Mouse (Mus musculus) mesoderm, embryonic 11.5 days (tissue): ENCODE measurements around the gene Nlgn3.

Experiments used
- DNase-seq: peaks from one replicate; pipeline ENCODE4 v3.0.0-alpha.2; 2012; ENCODE audit warnings: low read depth, low spot score

Gene Nlgn3

GRCm38 (mm10) chrX:101299055-101299454 is at the start of gene Nlgn3:
TSS of gene Nlgn3 (plus strand) at chrX:101299168.
- peak; percentile 36 for DNase-seq

DNA sequence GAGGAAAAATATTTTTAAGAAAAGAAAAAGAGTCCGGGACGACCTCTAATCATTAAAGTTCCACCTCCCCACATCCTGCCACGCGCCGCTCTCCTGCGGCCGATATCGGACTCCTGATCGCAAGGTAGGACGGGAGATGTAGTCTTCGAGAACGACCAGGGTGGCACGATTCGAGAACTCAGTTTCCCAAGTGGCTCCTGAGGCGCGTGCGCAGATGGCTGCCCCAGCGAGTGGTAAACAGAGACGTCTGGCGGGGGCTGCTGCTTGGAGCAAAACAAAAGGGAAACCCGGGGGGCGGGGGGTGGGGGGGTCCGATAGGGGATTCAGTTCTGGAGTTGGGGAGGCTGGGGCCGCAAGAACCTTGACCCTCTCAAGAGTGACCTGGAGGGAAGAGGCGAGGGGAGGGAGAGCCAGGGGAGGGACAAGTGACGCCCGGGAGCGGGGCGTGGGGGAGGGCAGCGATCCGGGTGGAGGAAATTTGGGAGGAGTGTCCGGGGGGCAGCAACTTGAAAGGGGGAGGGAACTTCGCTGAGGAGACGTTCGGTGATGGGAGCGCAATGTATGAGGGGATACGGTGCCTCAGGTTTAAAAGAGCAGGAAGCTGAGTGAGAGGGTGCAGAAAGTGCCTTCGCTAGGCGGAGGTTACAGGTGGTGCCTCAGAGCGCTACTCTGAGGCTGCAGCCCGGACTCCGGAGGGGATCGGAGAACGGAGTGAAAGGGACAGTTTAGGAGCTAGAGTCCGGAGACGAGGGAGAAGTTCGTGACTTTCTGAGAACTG is 44.8 kb upstream of the Nlgn3 start, which contains the start of gene Foxo4:
Foxo4 (plus strand) TSS at position 577 of the 778 bp plus-strand sequence.
- DNase-seq, result peak; percentile 87

DNA sequence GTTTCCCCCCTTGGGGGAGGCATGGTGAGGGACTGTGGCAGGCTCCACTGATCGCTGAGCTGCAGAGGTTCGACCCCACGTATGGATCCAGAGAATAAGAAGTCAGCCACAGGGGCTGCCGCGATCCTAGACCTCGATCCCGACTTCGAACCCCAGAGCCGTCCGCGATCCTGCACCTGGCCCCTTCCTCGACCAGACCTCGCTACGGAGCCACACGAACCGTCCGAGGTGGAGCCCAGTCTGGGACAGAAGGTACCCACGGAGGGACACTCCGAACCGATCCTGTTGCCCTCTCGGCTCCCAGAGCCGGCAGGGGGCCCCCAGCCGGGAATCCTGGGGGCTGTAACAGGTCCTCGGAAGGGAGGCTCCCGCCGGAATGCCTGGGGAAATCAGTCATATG is 44.2 kb upstream of the Nlgn3 start:
- no peak for DNase-seq

DNA sequence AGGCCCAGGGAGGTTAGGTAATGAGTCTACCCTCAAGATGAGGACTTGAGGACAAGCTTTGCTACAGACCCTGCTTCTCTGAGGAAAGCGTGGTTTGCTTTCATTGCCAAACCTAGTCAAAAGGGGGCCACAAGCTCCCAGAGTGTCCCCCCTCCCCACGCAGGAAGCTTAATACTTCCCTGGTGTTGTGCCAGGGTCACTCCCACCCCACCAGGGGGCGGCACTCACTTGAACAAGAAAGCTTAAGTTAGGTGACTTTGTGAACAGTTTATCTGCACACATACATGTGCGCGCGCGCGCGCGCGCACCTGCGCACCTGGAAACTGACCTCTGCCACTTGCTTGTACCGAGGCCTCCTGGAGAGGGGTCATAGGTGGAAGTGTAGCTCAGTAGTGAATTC is 42.4 kb upstream of the Nlgn3 start:
- DNase-seq, result no peak

DNA sequence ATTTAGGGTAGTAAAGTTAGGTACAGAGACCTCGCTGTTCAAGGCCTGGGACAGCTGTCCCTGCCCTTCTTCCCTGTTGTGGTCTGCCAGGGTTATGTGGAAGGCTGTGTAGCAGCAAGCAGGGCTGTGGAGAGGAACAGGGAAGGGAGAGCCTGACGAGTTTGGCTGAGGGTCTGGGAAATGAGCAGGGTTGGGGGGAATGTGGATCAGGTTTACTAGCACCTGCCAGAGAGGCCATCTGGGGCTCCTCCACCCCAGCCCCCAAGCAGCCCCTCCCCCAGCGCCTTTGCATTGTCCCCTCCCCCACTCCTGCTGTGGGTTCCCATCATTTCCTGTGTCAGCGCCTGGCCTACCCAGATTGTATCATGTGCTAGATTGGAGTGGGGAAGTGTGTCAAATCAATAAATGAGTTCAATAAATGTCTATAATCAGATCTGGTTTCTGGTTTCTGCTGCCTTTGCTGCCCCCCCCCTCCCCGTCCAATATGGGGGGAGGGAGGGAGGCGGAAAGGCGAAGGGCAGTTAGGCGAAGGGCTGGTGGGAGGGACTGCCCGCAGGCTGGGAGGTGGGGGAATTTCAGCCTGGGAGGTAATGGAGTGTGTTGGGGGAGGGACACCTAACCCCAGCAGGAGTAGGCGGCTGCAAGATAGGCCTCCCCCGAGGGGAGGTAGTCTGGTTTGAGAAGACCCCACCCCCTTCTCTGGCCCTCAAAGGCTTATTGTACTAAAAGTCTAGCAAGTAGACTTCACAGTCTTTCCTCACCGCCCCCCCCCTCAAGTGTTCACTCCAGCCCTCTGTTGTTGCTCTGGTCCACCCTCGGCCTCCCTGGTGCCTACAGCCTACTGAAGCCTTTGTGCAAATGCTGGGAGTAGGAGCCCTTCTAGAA is 38.3 kb upstream of the Nlgn3 start:
- DNase-seq, result peak; percentile 78

GRCm38 (mm10) chrX:101263892-101264291 is 35.1 kb upstream of the Nlgn3 start, which contains the start of gene Gm614:
TSS of gene Gm614 (minus strand) at chrX:101263992.
- DNase-seq, result no peak

DNA sequence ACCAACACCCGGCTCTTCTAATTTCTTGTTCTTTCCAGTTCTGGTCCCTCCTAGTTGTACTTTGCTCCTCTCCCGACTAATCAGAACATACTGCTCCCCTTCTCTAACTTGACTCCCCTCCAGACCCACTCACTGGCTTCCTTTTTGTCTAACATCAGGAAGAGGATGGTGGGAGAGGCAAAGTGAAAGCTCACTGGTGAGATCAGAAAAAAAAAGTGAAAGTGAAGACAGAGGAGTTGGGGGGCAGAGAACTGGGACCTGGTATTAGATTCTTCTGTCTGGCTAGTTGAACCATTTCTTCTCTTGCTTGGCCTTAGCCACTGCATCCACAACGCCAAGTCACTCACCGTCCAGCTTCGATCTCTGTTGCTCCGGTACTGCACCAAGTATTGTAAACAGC is 32.3 kb upstream of the Nlgn3 start:
- no peak for DNase-seq

DNA sequence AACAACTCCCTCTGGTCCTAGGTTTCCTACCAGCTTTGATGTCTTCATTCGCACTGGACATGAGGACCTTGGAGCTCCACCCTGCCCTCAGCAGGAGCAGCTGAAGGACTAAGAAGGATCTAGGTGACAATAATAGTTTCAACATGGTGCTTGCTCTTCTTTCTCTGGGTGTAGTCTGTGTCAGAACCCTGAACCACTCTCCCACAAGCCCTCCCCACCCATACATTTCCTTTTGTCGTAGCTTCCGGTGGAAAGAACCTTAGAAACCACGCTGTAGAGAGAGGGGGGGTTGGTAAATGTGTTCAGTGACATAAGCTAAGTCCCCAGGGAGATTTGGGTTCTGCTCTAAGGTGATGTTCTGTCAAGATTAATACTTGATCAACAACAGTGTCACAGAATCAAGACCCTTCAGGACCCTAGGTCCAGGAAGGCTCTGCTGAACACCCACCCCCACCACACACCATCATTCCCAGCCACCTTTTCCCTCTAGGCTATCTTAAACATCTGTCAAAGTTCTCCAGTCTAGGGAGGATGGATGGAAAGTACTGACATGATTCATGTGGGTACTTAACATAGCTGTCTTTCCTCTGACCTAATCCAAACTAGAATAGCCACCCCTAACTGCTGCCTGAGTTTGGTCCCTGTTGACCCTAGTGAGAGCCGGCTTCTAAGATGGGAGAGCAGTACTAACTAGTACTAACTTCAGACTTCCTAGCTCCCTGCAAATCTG is 30.8 kb upstream of the Nlgn3 start, which contains the start of gene Il2rg:
Il2rg (minus strand) TSS at position 231 of the 730 bp plus-strand sequence.
- DNase-seq, result no peak

- DNase-seq, result no peak
Measured at GRCm38 (mm10) chrX:101268755-101269124, 30.2 kb upstream of the Nlgn3 start, which contains the start of gene Gm20489. TSS of gene Gm20489 (minus strand) at chrX:101269023.

DNA sequence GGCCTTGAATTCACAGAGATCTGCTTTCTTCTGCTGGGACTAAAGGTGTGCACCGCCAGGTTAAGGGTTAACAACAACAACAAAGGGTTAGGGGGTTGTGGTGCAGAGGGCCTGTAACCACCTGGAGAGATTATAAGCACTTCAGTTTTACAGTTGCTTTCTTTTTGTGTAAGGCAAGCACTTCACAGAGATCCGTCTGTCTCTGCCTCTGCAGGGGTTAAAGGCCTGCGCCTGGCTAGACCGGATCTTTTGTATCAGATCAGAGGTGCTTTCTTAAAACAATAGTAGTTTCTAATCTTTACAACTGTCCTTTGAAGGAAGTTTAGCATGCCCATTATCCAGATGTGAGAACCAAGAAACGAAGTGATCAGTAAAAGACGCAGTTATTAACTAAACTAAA is 25.6 kb upstream of the Nlgn3 start:
- no peak for DNase-seq

DNA sequence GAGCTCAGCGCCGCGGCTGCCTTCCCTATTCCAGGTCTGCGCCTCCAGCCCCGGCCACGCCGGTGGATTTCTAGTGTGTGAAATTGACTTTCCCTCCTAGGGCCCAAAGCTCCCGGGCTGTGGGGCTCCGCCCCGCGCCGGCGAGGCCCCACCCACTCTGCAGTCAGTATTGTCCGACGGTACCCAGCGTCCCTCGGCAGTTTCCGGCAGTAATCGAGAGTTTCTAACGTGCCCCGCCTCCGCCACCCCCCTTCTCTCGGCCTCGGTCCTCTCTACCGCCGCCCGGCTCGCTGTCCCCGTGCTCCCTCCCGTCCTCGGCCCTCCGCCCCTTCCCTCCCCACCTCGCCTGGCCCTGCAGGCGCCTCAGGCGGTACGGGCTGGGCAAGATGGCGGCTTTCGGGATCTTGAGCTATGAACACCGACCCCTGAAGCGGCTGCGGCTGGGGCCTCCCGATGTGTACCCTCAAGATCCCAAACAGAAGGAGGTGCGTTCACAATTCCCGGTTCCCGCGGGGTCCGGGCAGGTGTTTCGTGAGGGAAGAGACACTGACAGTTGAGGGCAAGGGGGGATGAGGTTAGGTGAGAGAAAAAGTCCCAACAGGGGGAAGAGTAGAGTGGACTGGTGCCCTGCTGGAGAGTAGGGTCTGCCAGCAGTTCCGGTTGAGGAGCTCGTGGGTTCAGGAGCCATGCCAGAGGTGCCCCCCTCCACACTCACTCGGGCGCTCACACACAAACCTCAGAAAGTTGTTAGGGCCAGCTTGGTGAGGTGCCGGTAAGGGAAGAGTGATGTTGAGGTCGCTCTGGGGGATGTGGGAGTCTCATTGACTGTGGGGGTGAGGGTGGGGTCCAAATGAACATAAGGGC is 24.9 kb upstream of the Nlgn3 start, which contains the start of gene Med12:
Med12 (plus strand) TSS at position 156 of the 864 bp plus-strand sequence.
- peak; percentile 91 for DNase-seq

GRCm38 (mm10) chrX:101282813-101283212 is 16.2 kb upstream of the Nlgn3 start:
- DNase-seq, result no peak

GRCm38 (mm10) chrX:101285534-101285933 is 13.4 kb upstream of the Nlgn3 start:
- peak; percentile 53 for DNase-seq

DNA sequence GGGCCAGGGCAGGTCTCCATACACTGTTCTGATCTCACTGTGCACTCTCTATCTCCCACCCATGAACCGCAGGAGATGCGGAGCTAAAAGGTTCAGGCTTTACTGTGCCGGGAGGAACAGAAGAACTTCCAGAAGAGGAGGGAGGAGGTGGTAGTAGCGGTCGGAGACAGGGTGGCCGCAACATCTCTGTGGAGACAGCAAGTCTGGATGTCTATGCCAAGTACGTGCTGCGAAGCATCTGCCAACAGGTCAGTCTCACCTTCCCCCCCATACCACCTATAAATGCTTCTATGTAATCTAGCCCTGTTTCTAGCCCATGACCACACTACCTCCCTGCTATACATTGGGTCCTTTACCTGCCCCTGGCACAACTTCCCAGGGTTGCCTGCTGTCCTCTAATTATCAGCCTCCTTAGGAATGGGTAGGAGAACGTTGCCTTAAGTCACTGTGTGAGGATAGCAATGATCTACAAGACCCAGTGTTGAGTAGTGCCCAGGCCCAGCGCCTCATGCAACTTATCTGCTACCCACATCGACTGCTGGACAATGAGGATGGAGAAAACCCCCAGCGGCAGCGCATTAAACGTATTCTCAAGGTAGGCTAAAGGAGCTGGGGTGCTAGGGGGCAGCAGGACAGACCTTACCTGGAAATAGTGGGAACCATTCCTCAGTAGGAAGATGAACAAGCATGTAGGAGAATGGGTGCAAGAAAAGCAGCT is 12.9 kb upstream of the Nlgn3 start:
- DNase-seq, result no peak

- DNase-seq, result no peak
Measured at GRCm38 (mm10) chrX:101287543-101287942, 11.4 kb upstream of the Nlgn3 start.

DNA sequence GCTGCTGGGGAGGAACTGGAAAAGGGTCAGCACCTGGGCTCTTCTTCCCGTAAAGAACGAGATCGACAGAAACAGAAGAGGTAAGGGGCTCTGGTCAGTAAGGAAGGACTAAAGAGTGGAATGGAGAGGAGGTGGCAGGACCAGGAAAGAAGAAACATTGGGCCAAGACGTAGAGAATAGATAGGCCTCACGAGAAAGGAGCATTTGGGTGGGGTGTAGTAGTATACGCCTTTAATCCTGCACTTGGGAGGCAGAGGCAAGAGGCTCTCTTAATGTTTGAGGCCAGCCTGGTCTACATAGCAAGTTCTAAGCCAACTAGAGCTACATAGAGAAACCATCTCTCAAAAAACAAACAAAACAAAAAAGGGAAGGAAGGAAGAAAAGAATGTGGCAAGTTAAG is 10.5 kb upstream of the Nlgn3 start:
- no peak for DNase-seq

GRCm38 (mm10) chrX:101289037-101289436 is 9.9 kb upstream of the Nlgn3 start:
- no peak for DNase-seq

- no peak for DNase-seq
Measured at GRCm38 (mm10) chrX:101290111-101290510, 8.9 kb upstream of the Nlgn3 start.

- DNase-seq, result peak; percentile 57
Measured at GRCm38 (mm10) chrX:101299473-101300426, 782 bp downstream of the Nlgn3 start.
